Mouse (Mus musculus) liver, embryonic 14.5 days (tissue): ENCODE data around the gene Insr.

Source experiments
- CTCF ChIP-seq: IDR thresholded peaks from 2 replicates; pipeline ENCODE4 v1.5.1; 2016; ENCODE audit warnings: antibody characterized with exemption, low read depth, control low read depth
- EP300 ChIP-seq: IDR thresholded peaks from 2 replicates; pipeline ENCODE4 v1.6.1; 2016; ENCODE audit warnings: antibody characterized with exemption, low read depth

- TF ChIP-seq CTCF: no peak
- TF ChIP-seq EP300: no peak
Measured at GRCm38 (mm10) chr8:3255321-3255720, 24.1 kb downstream of the Insr start.
